Mouse (Mus musculus) embryonic facial prominence, embryonic 15.5 days (tissue): ENCODE measurements around the gene Prkag2. TPM values are rescaled to one million over a fixed set of nuclear protein-coding genes. Genes with fewer than 3 reads are reported as not detected.

ENCODE experiments used
- ATAC-seq: fragments of 200-750 bp; cut with Nextera tagmentation; 2 replicates; pipeline ENCODE4 v1.8.0; 2017; ENCODE audit warnings: low read depth, moderate TSS enrichment; ENCODE audit not compliant: insufficient number of reproducible peaks, low FRiP score, low TSS enrichment
- H3K27ac ChIP-seq: fragments of 300-500 bp; sonication (generic); replicated peaks from 2 replicates; pipeline ENCODE4 v1.5.1; 2015; ENCODE audit warnings: mild to moderate bottlenecking, inconsistent platforms
- H3K27me3 ChIP-seq: fragments of 300-500 bp; sonication (generic); 2 replicates; pipeline ENCODE4 v1.6.1; 2015; ENCODE audit warnings: inconsistent platforms
- H3K36me3 ChIP-seq: fragments of 300-500 bp; sonication (generic); 2 replicates; pipeline ENCODE4 v1.6.1; 2015; ENCODE audit warnings: mild to moderate bottlenecking, inconsistent platforms
- H3K4me1 ChIP-seq: fragments of 300-500 bp; sonication (generic); 2 replicates; pipeline ENCODE4 v1.6.1; 2015; ENCODE audit warnings: inconsistent platforms
- H3K4me2 ChIP-seq: fragments of 300-500 bp; sonication (generic); replicated peaks from 2 replicates; pipeline ENCODE4 v1.6.1; 2015; ENCODE audit warnings: mild to moderate bottlenecking, inconsistent platforms
- H3K4me3 ChIP-seq: fragments of 300-500 bp; sonication (generic); replicated peaks from 2 replicates; pipeline ENCODE4 v1.5.1; 2015; ENCODE audit warnings: mild to moderate bottlenecking, inconsistent platforms
- H3K9ac ChIP-seq: fragments of 300-500 bp; sonication (generic); 2 replicates; pipeline ENCODE4 v1.6.1; 2015; ENCODE audit warnings: inconsistent platforms
- H3K9me3 ChIP-seq: fragments of 300-500 bp; sonication (generic); replicated peaks from 2 replicates; pipeline ENCODE4 v1.6.1; 2016; ENCODE audit warnings: inconsistent platforms
- WGBS: fragments of 180-500 bp; shearing (Covaris S2); methylation state at CpG from one replicate; pipeline ENCODE4 v1.1.7; 2015; 5-methylcytosine and 5-hydroxymethylcytosine counted together
- polyA plus RNA-seq: library from polyadenylated mRNA; unstranded; fragments of >200 nt; fragmentation: Nextera tagmentation; extraction: Ambion mirVana; gene quantifications from 2 replicates; pipeline ENCODE4 v1.2.1, GENCODE M21; 2015

The Prkag2 gene
- polyA plus RNA-seq, 1 experiment from 2014 or later = 25.0 TPM

DNA sequence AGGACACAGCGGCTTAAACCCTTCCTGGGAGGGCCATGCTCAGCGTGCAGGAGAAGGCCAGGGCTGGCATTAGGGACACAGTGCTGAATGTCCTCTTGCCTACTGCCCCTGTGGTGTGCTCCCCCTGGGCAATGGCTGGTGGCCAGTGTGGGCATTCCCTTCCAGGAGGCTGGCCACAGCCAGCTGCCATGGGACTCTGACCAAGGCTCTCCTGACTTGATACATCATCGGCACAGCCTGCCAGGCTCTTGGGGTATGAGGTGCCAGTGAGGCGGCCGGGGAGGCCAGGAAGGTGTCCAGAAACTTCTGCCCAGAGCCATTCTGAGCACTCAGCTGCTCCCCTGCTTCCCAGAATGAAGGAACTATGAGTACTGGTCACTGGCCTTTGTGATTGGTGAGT, 139.7 kb downstream of the Prkag2 start:
- no peak for ATAC-seq
- no peaks in the 10 kb centered on the region for H3K27me3 ChIP-seq
- WGBS = 85% methylated on average over 5 of the region's 5 CpGs

GRCm38 (mm10) chr5:24959758-24960157, 140.7 kb downstream of the Prkag2 start:
- no peak for ATAC-seq
- Histone ChIP-seq H3K4me2 (no peak overlapping the region), H3K27me3 (no peaks in the 10 kb centered on the region), H3K9ac (no peak overlapping the region), H3K27ac (no peak overlapping the region), H3K4me3 (no peak overlapping the region), H3K9me3 (no peaks in the 10 kb centered on the region), H3K36me3 (no peaks in the 10 kb centered on the region), H3K4me1 (no peaks in the 10 kb centered on the region; the same call in 1 of the 2 replicates)
- WGBS = 60% methylated on average over 3 of the region's 3 CpGs

More for the DNA sequence above, 139.7 kb downstream of the Prkag2 start:
- no peaks in the 10 kb centered on the region; the same call in 1 of the 2 replicates for H3K4me1 ChIP-seq
- no peak overlapping the region for H3K9ac ChIP-seq
- no peak overlapping the region for H3K4me3 ChIP-seq
- no peaks in the 10 kb centered on the region for H3K36me3 ChIP-seq
- no peak overlapping the region for H3K4me2 ChIP-seq
- no peak overlapping the region for H3K27ac ChIP-seq
- H3K9me3 ChIP-seq = no peaks in the 10 kb centered on the region

GRCm38 (mm10) chr5:24958596-24958995, 141.8 kb downstream of the Prkag2 start:
- no peak overlapping the region for H3K4me2 ChIP-seq
- H3K9ac ChIP-seq = no peak overlapping the region
- H3K27ac ChIP-seq = no peak overlapping the region
- no peaks in the 10 kb centered on the region for H3K27me3 ChIP-seq
- H3K36me3 ChIP-seq = no peaks in the 10 kb centered on the region
- WGBS = 60% methylated on average over 5 of the region's 5 CpGs
- ATAC-seq = no peak
- H3K9me3 ChIP-seq = no peaks in the 10 kb centered on the region
- no peaks in the 10 kb centered on the region; the same call in 1 of the 2 replicates for H3K4me1 ChIP-seq
- H3K4me3 ChIP-seq = no peak overlapping the region

GRCm38 (mm10) chr5:24956891-24957290, 143.6 kb downstream of the Prkag2 start:
- H3K9ac ChIP-seq = no peak overlapping the region
- H3K36me3 ChIP-seq = no peaks in the 10 kb centered on the region
- WGBS = 90% methylated on average over 7 of the region's 7 CpGs
- ATAC-seq = no peak
- H3K9me3 ChIP-seq = no peaks in the 10 kb centered on the region
- no peak overlapping the region for H3K4me2 ChIP-seq
- no peak overlapping the region for H3K27ac ChIP-seq
- no peaks in the 10 kb centered on the region for H3K27me3 ChIP-seq
- no peak overlapping the region for H3K4me3 ChIP-seq
- H3K4me1 ChIP-seq = no peaks in the 10 kb centered on the region; the same call in 1 of the 2 replicates

- no peak for ATAC-seq
- no peak overlapping the region for H3K9ac ChIP-seq
- no peak overlapping the region for H3K4me2 ChIP-seq
- no peaks in the 10 kb centered on the region for H3K9me3 ChIP-seq
- H3K4me1 ChIP-seq = no peaks in the 10 kb centered on the region
- no peak overlapping the region for H3K27ac ChIP-seq
- WGBS = 70% methylated on average over 16 of the region's 16 CpGs
- no peaks in the 10 kb centered on the region for H3K36me3 ChIP-seq
- no peak overlapping the region for H3K4me3 ChIP-seq
- H3K27me3 ChIP-seq = no peaks in the 10 kb centered on the region
Observed at GRCm38 (mm10) chr5:24952842-24953741, 147.3 kb downstream of the Prkag2 start.

DNA sequence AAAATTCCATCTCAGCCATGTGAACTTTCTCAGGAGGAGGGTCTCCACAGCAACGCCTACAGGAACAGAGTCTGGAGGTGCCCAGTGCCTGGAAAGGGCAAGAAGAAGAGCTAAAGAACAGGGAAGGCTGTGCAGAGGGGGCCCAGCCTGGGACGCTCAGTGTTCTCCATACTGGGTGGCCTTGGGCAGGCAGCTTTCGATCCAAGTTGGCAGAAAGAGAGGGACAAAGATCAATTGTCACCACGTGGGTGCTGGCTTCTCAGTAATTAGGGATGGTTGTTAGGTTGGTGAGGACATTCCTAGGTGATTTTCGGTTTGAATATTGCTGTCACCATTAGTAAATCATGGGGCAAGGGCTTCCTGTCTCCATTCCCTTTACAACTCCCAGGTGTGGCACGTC, 148.2 kb downstream of the Prkag2 start:
- Histone ChIP-seq H3K27ac (no peak overlapping the region), H3K4me3 (no peak overlapping the region), H3K36me3 (no peaks in the 10 kb centered on the region), H3K4me1 (no peaks in the 10 kb centered on the region), H3K9me3 (no peaks in the 10 kb centered on the region), H3K9ac (no peak overlapping the region), H3K4me2 (no peak overlapping the region), H3K27me3 (no peaks in the 10 kb centered on the region)
- ATAC-seq = no peak
- WGBS = 60% methylated on average over 6 of the region's 6 CpGs

DNA sequence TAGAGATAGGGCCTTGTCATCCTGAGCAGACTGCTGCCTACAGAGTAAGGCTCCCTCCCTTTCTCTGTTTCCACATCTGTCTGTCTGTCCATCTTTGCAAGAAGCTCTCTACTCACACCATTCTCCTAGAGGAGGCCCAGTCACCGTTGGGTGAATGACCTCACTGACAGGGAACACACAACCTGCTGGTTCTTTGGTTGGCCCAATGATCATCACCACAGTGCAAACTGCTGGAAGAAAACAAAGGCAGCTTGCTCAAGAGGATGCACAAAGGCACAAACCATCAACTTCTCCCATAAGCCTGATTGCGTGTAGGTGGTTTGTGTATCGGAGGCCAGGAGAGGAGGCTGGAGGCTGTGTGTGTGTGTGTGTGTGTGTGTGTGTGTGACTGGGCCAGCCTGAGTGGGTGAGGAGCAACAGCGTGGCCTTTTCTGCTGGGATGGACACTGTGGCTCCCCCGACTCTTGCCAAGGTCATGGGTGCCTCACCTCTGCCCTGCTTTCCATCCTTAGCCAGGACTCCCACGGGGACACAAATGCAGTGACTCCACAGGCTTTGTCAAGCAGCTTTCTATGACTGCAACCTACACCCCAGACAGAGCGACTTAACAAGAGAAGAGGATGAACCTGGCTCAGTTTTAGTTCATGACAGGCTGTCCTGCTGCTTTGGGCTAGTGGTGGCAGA, 149.4 kb downstream of the Prkag2 start:
- H3K4me1 ChIP-seq = no peaks in the 10 kb centered on the region
- no peak overlapping the region for H3K4me3 ChIP-seq
- H3K9ac ChIP-seq = no peak overlapping the region
- H3K27me3 ChIP-seq = no peaks in the 10 kb centered on the region
- H3K27ac ChIP-seq = no peak overlapping the region
- H3K36me3 ChIP-seq = no peaks in the 10 kb centered on the region
- WGBS = 82% methylated on average over 7 of the region's 7 CpGs
- H3K9me3 ChIP-seq = no peaks in the 10 kb centered on the region
- ATAC-seq = no peak
- no peak overlapping the region for H3K4me2 ChIP-seq

DNA sequence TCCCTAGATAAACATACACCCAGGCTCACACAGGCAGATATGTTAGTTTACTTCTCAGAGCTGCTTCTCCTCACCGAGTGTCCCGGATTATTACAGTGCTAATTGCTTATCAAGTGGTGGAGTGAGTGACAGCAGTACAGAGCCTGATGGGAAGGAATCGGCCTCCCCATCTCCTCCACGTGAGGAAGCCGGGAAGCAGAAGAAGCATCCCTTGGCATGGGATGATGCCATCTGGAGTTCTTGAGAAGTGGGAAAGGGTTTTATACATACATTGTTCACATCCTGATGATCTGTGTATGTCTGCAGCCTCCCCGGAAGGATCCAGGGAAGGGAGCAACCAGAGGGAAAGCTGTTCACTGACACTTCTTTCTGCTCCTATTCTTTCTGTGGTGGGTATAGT, 150.4 kb downstream of the Prkag2 start:
- Histone ChIP-seq H3K27ac (no peak overlapping the region), H3K4me1 (no peaks in the 10 kb centered on the region), H3K27me3 (no peaks in the 10 kb centered on the region), H3K9me3 (no peaks in the 10 kb centered on the region), H3K36me3 (no peaks in the 10 kb centered on the region), H3K4me2 (no peak overlapping the region), H3K9ac (no peak overlapping the region), H3K4me3 (no peak overlapping the region)
- no peak for ATAC-seq
- 71% methylated on average over 6 of the region's 6 CpGs for WGBS

- Histone ChIP-seq H3K9ac (no peak overlapping the region), H3K27ac (no peak overlapping the region), H3K4me1 (no peaks in the 10 kb centered on the region), H3K9me3 (no peaks in the 10 kb centered on the region), H3K27me3 (no peaks in the 10 kb centered on the region), H3K36me3 (no peaks in the 10 kb centered on the region), H3K4me3 (no peak overlapping the region), H3K4me2 (no peak overlapping the region)
- 57% methylated on average over 5 of the region's 5 CpGs for WGBS
- no peak for ATAC-seq
Observed at GRCm38 (mm10) chr5:24938046-24938822, 162.2 kb downstream of the Prkag2 start.

GRCm38 (mm10) chr5:24936451-24936850, 164.0 kb downstream of the Prkag2 start:
- Histone ChIP-seq H3K27me3 (no peaks in the 10 kb centered on the region), H3K9ac (no peak overlapping the region), H3K9me3 (no peaks in the 10 kb centered on the region), H3K36me3 (no peaks in the 10 kb centered on the region), H3K27ac (no peak overlapping the region), H3K4me1 (no peaks in the 10 kb centered on the region), H3K4me3 (no peak overlapping the region), H3K4me2 (no peak overlapping the region)
- 68% methylated on average over 8 of the region's 8 CpGs for WGBS
- no peak for ATAC-seq

GRCm38 (mm10) chr5:24935446-24935845, 165.0 kb downstream of the Prkag2 start:
- Histone ChIP-seq H3K4me1 (no peaks in the 10 kb centered on the region), H3K9me3 (no peaks in the 10 kb centered on the region), H3K4me3 (no peak overlapping the region), H3K4me2 (no peak overlapping the region), H3K27ac (no peak overlapping the region), H3K36me3 (no peaks in the 10 kb centered on the region), H3K9ac (no peak overlapping the region), H3K27me3 (no peaks in the 10 kb centered on the region)
- ATAC-seq = no peak
- 88% methylated on average over 10 of the region's 10 CpGs for WGBS
